In genomic region chr10:20285289-20285975, GRCm38 (mm10) we compare ENCODE assay signal across 7 mouse cellular contexts. TPM values are rescaled to one million over a fixed set of nuclear protein-coding genes. Genes with fewer than 3 reads are reported as not detected.
DNase-seq lines count a peak whose midpoint lies in the region; ATAC-seq and TF ChIP-seq lines count a peak whose summit lies in the region.

No protein-coding gene starts in this region.

- ATAC-seq in embryonic facial prominence, embryonic 12.5 days (ENCODE audit: insufficient number of reproducible peaks, insufficient read depth, low FRiP score, low TSS enrichment): peak; percentile 87; the same call in 1 of the 2 replicates
- ATAC-seq in heart, postnatal 0 days (ENCODE audit: insufficient read depth, low read depth): peak; percentile 70; the same call in 1 of the 2 replicates
- peak; percentile 68; the same call in 1 of the 2 replicates for ATAC-seq in lung, embryonic 15.5 days (ENCODE audit: borderline replicate concordance, extremely low read depth, low FRiP score, low TSS enrichment)

- WGBS in embryonic facial prominence, embryonic 12.5 days: 27% methylated on average over 10 of the region's 10 CpGs
- 19% methylated on average over 10 of the region's 10 CpGs for WGBS in heart, postnatal 0 days
- whole genome bisulfite sequencing in lung, embryonic 15.5 days: 12% methylated on average over 10 of the region's 10 CpGs

- H3K36me3 ChIP-seq in embryonic facial prominence, embryonic 12.5 days: no peaks in the 10 kb centered on the region
- H3K36me3 ChIP-seq in heart, postnatal 0 days (replicated peaks; ENCODE audit: control insufficient read depth, insufficient read depth, low read length): no peaks in the 10 kb centered on the region
- H3K36me3 ChIP-seq in lung, embryonic 15.5 days: no peaks in the 10 kb centered on the region

- no peaks in the 10 kb centered on the region for H3K27me3 ChIP-seq in embryonic facial prominence, embryonic 12.5 days
- H3K27me3 ChIP-seq in heart, postnatal 0 days (ENCODE audit: control insufficient read depth, insufficient read depth, low read length): no peaks in the 10 kb centered on the region
- H3K27me3 ChIP-seq in lung, embryonic 15.5 days: no peaks in the 10 kb centered on the region

- H3K4me1 ChIP-seq in embryonic facial prominence, embryonic 12.5 days: peaks cover 30% of the 10 kb centered on the region
- 0 out of 2 replicates have a peak, but pooled peaks cover 4% of the 10 kb centered on the region for H3K4me1 ChIP-seq in heart, postnatal 0 days (ENCODE audit: control insufficient read depth, insufficient read depth)
- peaks cover 22% of the 10 kb centered on the region; the same call in 1 of the 2 replicates for H3K4me1 ChIP-seq in lung, embryonic 15.5 days

- TF ChIP-seq EP300 in heart, postnatal 0 days (IDR thresholded peaks at IDR 0.05; ENCODE audit: low read depth): no peak

- no peaks in the 10 kb centered on the region for H3K9me3 ChIP-seq in embryonic facial prominence, embryonic 12.5 days
- no peaks in the 10 kb centered on the region for H3K9me3 ChIP-seq in heart, postnatal 0 days (replicated peaks; ENCODE audit: control insufficient read depth, low read length)
- H3K9me3 ChIP-seq in lung, embryonic 15.5 days: no peaks in the 10 kb centered on the region

- H3K4me2 ChIP-seq in embryonic facial prominence, embryonic 12.5 days (replicated peaks): no peak overlapping the region
- H3K4me2 ChIP-seq in heart, postnatal 0 days (ENCODE audit: low read depth, low read length): no peak overlapping the region
- H3K4me2 ChIP-seq in lung, embryonic 15.5 days: no peak overlapping the region

- TF ChIP-seq CTCF in heart, postnatal 0 days (IDR thresholded peaks at IDR 0.05; ENCODE audit: low read depth): no peak

- no peak overlapping the region for H3K9ac ChIP-seq in embryonic facial prominence, embryonic 12.5 days
- H3K9ac ChIP-seq in heart, postnatal 0 days (replicated peaks; ENCODE audit: low read depth, low read length): no peak overlapping the region
- H3K9ac ChIP-seq in lung, embryonic 15.5 days: no peak overlapping the region

- no peak overlapping the region for H3K4me3 ChIP-seq in embryonic facial prominence, embryonic 12.5 days
- no peak overlapping the region for H3K4me3 ChIP-seq in heart, postnatal 0 days (ENCODE audit: low read depth, low read length)
- H3K4me3 ChIP-seq in lung, embryonic 15.5 days: no peak overlapping the region

- DNase-seq in c-Kit-positive CD71-positive TER-119-positive erythroid progenitor cells, embryonic 14.5 days (ENCODE audit: low spot score): peak; percentile 9
- DNase-seq in heart, postnatal 0 days (ENCODE audit: low spot score): peak; percentile 56
- DNase-seq in kidney, postnatal 36 days: peak; percentile 32 to 62
- DNase-seq in right cerebral cortex, postnatal 25 days: peak; percentile 39
- no peak for DNase-seq in thymus, postnatal 4 days

- 0 out of 2 replicates have a peak overlapping the region, but pooled peaks have one; percentile 41 for H3K27ac ChIP-seq in embryonic facial prominence, embryonic 12.5 days
- H3K27ac ChIP-seq in heart, postnatal 0 days (ENCODE audit: low read depth): no peak overlapping the region
- no peak overlapping the region for H3K27ac ChIP-seq in lung, embryonic 15.5 days

RNA-seq across cellular contexts. Expression of gene Bclaf1, which starts 26.8 kb away (rescaled TPM):
- polyA plus RNA-seq in embryonic facial prominence, embryonic 12.5 days (2016; fragmentation: Nextera tagmentation; extraction: Ambion mirVana): 153 and 156 TPM in 2 replicates
- total RNA-seq in heart, postnatal 0 days (2014; rRNA removed; ENCODE audit: low replicate concordance): 58.0 and 82.4 TPM in 2 replicates
- polyA plus RNA-seq in heart, postnatal 0 days (2015; fragmentation: Nextera tagmentation; extraction: Ambion mirVana): 45.7 and 50.3 TPM in 2 replicates
- polyA plus RNA-seq in lung, embryonic 15.5 days (2015; fragmentation: Nextera tagmentation; extraction: Ambion mirVana): 117 and 124 TPM in 2 replicates
